Mouse (Mus musculus): ENCODE measurements around the gene Ndufv1. TPM values are rescaled to one million over a fixed set of nuclear protein-coding genes. Genes with fewer than 3 reads are reported as not detected.

Gene Ndufv1
- total RNA-seq, 2 experiments from 2014 or later = 242 to 257 TPM

DNA sequence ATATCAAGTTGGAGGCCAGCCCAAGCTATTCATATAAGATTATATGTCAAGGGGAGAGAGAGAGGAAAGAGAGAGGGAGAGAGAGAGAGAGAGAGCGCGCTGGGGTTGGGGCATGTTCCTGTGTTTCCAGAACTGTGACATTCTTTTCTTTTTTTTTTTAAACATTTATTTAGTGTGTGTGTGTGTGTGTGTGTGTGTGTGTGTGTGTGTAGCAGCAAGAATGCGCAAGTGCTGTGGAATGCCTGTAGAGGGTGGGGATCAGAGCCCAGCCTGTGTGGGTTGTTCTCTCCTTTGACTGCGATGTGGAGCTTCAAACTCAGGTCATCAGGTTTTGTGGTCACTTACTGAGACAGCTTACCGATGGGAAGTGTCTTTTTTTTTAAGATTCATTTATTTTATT lies 52.4 kb downstream of the Ndufv1 start:
- Histone ChIP-seq H3K27ac (no peak overlapping the region), H3K4me3 (no peak overlapping the region)
- intact Hi-C loops (cut with DNase I) = no loop called here
- TF ChIP-seq CTCF (IDR thresholded peaks at IDR 0.05) = no peak
- no peak for DNase-seq (ENCODE audit: extremely low spot score in 1 of 2, low spot score in 2 of 2)

DNA sequence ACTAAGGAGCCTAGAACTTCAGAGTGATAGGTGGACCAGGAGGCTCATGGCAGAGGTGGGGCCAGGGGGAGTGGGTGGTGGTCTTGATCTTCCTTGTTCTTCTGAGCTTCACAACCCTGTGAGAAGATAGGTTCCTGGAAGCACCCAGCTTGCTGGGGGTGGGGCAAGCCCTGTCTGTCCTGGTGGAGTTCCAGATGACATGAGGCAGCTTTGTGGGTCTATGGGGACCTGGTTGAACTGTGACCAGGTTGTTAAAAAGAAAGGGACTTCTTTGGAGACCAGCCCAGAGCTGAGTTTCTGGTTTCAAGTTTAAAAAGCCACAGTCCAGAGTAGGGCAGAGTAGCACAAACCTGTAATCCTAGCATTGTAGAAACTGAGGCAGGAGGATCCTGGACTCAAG lies 53.6 kb downstream of the Ndufv1 start:
- intact Hi-C loops (cut with DNase I) = loop anchor here (10.0 kb wide), 1 partner anchor 126 kb away; the partner anchor contains the start of gene Cabp2
- TF ChIP-seq CTCF (IDR thresholded peaks at IDR 0.05) = no peak
- DNase-seq (ENCODE audit: extremely low spot score in 1 of 2, low spot score in 2 of 2) = no peak
- Histone ChIP-seq H3K4me3 (no peak overlapping the region), H3K27ac (no peak overlapping the region)

DNA sequence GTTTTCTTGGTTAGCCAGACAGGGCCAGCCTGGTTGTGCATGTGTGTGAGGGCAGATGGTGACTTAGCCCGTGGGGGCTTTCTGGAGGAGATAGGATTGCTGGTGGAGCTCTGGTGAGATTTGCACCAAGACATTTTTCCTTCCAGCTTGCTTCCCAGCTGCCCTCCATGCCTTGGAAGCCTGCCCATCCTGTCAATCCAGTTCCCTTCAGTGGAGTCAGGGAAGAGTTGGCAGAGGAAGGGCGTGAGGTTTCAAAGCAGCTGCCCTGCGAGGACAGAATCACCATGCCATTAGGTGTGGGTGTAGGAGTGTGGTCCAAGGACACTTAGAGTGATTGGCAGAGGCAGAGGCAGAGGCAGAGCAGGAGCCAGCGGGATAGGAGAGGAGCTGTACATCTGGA lies 54.1 kb downstream of the Ndufv1 start, which contains the start of gene Aldh3b3:
Aldh3b3 (plus strand) TSS at position 176 of the 400 bp plus-strand sequence.
- TF ChIP-seq CTCF (IDR thresholded peaks at IDR 0.05) = no peak
- Histone ChIP-seq H3K27ac (no peak within 1 kb of the TSS), H3K4me3 (no peak within 1 kb of the TSS)
- intact Hi-C loops (cut with DNase I) = loop anchor here (10.0 kb wide), 1 partner anchor 126 kb away; the partner anchor contains the start of gene Cabp2
- DNase-seq (ENCODE audit: extremely low spot score in 1 of 2, low spot score in 2 of 2) = no peak

Other genes starting within 250 kb of the Ndufv1 start
- gene Kmt5b, start 245.4 kb downstream of the Ndufv1 start, total RNA-seq (2021) = 10 to 100 TPM; 52.4 to 52.6 TPM
- gene Chka, start 161.0 kb downstream of the Ndufv1 start, total RNA-seq (2021) = 100 to 1,000 TPM in 1 of 2 experiments, 10 to 100 TPM in 1; 96.7 to 120 TPM
- gene Tcirg1, start 105.7 kb downstream of the Ndufv1 start, total RNA-seq (2021) = 10 to 100 TPM; 14.9 to 20.1 TPM
- gene Ndufs8, start 100.0 kb downstream of the Ndufv1 start, total RNA-seq (2021) = 100 to 1,000 TPM; 129 to 133 TPM
- 1 to 10 TPM; 2.3 to 3.3 TPM for gene Aldh3b1, start 83.0 kb downstream of the Ndufv1 start, total RNA-seq (2021)
- 10 to 100 TPM; 12.9 to 16.3 TPM for gene Unc93b1, start 77.6 kb downstream of the Ndufv1 start, total RNA-seq (2021)
- under 1 TPM in 1 of 2 experiments, not detected in 1; 0.11 TPM for gene Aldh3b3, start 54.2 kb downstream of the Ndufv1 start, total RNA-seq (2021)
- 1 to 10 TPM in 1 of 2 experiments, under 1 TPM in 1; 0.93 to 1.5 TPM for gene Aldh3b2, start 40.5 kb downstream of the Ndufv1 start, total RNA-seq (2021)
- gene Acy3, start 26.2 kb downstream of the Ndufv1 start, total RNA-seq (2021) = 1 to 10 TPM; 3.3 to 4.1 TPM
- gene Tbx10, start 20.1 kb downstream of the Ndufv1 start, total RNA-seq (2021) = not detected
- gene Nudt8, start 12.2 kb downstream of the Ndufv1 start, total RNA-seq (2021) = 10 to 100 TPM in 1 of 2 experiments, 1 to 10 TPM in 1; 8.3 to 10.2 TPM
- gene Gm49405, start 12.2 kb downstream of the Ndufv1 start, total RNA-seq (2021) = 1 to 10 TPM; 1.8 TPM
- gene Doc2g, start 9.5 kb downstream of the Ndufv1 start, total RNA-seq (2021) = 1 to 10 TPM; 4.8 to 5.9 TPM
- 100 to 1,000 TPM; 299 to 324 TPM for gene Gstp1, start 25.2 kb upstream of the Ndufv1 start, total RNA-seq (2021)
- 10 to 100 TPM; 39.5 to 52.8 TPM for gene Gstp2, start 33.2 kb upstream of the Ndufv1 start, total RNA-seq (2021)
- not detected for gene Gstp3, start 46.8 kb upstream of the Ndufv1 start, total RNA-seq (2021)
- gene Cabp2, start 68.8 kb upstream of the Ndufv1 start, total RNA-seq (2021) = not detected
- gene Cdk2ap2, start 84.4 kb upstream of the Ndufv1 start, total RNA-seq (2021) = 10 to 100 TPM; 28.4 to 32.5 TPM
- gene Pitpnm1, start 87.2 kb upstream of the Ndufv1 start, total RNA-seq (2021) = 100 to 1,000 TPM; 217 to 229 TPM
- 100 to 1,000 TPM; 118 to 125 TPM for gene Aip, start 113.1 kb upstream of the Ndufv1 start, total RNA-seq (2021)
- not detected for gene Gpr152, start 127.0 kb upstream of the Ndufv1 start, total RNA-seq (2021)
- gene Cabp4, start 131.2 kb upstream of the Ndufv1 start, total RNA-seq (2021) = under 1 TPM in 1 of 2 experiments, not detected in 1; 0.26 TPM
- gene Coro1b, start 135.8 kb upstream of the Ndufv1 start, total RNA-seq (2021) = 10 to 100 TPM; 72.6 to 82.2 TPM
- gene Ptprcap, start 140.8 kb upstream of the Ndufv1 start, total RNA-seq (2021) = 1 to 10 TPM; 1.2 to 1.7 TPM
- gene Rps6kb2, start 150.5 kb upstream of the Ndufv1 start, total RNA-seq (2021) = 10 to 100 TPM; 34.0 to 46.8 TPM
- 1 to 10 TPM; 6.9 to 7.3 TPM for gene Carns1, start 162.7 kb upstream of the Ndufv1 start, total RNA-seq (2021)
- 1 to 10 TPM; 1.4 to 1.5 TPM for gene Tbc1d10c, start 178.5 kb upstream of the Ndufv1 start, total RNA-seq (2021)
- gene Ppp1ca, start 179.3 kb upstream of the Ndufv1 start, total RNA-seq (2021) = 100 to 1,000 TPM; 293 to 306 TPM
- gene Rad9a, start 188.9 kb upstream of the Ndufv1 start, total RNA-seq (2021) = 10 to 100 TPM in 1 of 2 experiments, 1 to 10 TPM in 1; 8.7 to 10.1 TPM
- 1 to 10 TPM; 1.3 to 2.1 TPM for gene Clcf1, start 201.4 kb upstream of the Ndufv1 start, total RNA-seq (2021)
- not detected for gene AC109138.7, start 201.6 kb upstream of the Ndufv1 start, total RNA-seq (2021)
- 10 to 100 TPM; 15.4 to 17.6 TPM for gene Pold4, start 219.1 kb upstream of the Ndufv1 start, total RNA-seq (2021)